Mouse (Mus musculus): Measurements from ENCODE around the gene Olfr1036.
"Not testable (repeated sequence)": the region's sequence is repeated elsewhere in the genome, so short reads cannot be mapped to it uniquely, and the experiment has no call there.

Gene Olfr1036

GRCm38 (mm10) chr2:86073692-86074091 lies at the start of gene Olfr1036:
TSS of gene Olfr1036 (plus strand) at chr2:86073992.
- in situ Hi-C loops (cut with MseI, MboI) = not testable (repeated sequence)

DNA sequence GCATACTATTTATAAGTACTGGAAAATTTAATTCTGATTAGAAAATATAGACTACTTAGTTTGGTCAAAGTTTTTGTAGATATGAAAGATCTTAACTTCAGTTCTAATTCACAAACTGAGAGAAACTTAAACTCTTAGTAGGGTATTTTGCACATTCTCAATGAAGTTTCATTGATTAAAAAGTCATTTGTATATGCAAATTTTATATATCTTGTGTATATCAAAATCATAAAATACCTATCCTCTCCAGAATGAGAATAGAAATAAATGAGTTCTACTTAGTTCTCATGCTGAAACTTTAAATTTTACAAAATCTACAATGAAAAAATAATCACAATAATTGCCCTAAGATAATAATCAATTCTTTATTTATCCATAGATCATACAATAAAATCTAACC lies 28.2 kb upstream of the Olfr1036 start, which contains the start of gene Olfr1034:
Gene Olfr1034 (plus strand): TSS at position 301 of the 400 bp plus-strand sequence.
- in situ Hi-C loops (cut with MseI, MboI) = no loop called here

- in situ Hi-C loops (cut with MseI, MboI) = not testable (repeated sequence)
These were observed 23.0 kb upstream of the Olfr1036 start for GRCm38 (mm10) chr2:86050777-86051176.

DNA sequence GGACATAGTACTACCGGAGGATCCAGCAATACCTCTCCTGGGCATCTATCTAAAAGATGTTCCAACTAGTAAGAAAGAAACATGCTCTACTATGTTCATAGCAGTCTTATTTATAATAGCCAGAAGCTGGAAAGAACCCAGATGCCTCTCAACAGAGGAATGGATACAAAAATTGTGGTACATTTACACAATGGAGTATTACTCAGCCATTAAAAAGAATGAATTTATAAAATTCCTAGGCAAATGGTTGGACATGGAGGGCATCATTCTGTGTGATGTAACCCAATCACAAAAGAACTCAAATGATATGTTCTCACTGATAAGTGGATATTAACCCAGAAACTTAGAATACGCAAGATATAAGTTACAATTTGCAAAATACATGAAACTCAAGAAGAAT lies 10.0 kb upstream of the Olfr1036 start:
- in situ Hi-C loops (cut with MseI, MboI) = not testable (repeated sequence)

- in situ Hi-C loops (cut with MseI, MboI) = no loop called here
These were observed 3.6 kb upstream of the Olfr1036 start for GRCm38 (mm10) chr2:86070189-86070588.

- in situ Hi-C loops (cut with MseI, MboI) = not testable (repeated sequence)
These were observed 6.7 kb downstream of the Olfr1036 start for GRCm38 (mm10) chr2:86080478-86080877.

- in situ Hi-C loops (cut with MseI, MboI) = no loop called here
These were observed 13.5 kb downstream of the Olfr1036 start, which contains the start of gene Olfr1037 for GRCm38 (mm10) chr2:86087285-86087684. TSS of gene Olfr1037 (minus strand) at chr2:86087385.

All from mouse trophoblast stem cell (cell line).